Mouse (Mus musculus) T-cell, adult 2 months (primary cell): ENCODE data around the gene Vamp8.

Experiments
- DNase-seq: peaks from one replicate; pipeline ENCODE4 v3.0.0; 2022; ENCODE audit warnings: low spot score

The Vamp8 gene

DNA sequence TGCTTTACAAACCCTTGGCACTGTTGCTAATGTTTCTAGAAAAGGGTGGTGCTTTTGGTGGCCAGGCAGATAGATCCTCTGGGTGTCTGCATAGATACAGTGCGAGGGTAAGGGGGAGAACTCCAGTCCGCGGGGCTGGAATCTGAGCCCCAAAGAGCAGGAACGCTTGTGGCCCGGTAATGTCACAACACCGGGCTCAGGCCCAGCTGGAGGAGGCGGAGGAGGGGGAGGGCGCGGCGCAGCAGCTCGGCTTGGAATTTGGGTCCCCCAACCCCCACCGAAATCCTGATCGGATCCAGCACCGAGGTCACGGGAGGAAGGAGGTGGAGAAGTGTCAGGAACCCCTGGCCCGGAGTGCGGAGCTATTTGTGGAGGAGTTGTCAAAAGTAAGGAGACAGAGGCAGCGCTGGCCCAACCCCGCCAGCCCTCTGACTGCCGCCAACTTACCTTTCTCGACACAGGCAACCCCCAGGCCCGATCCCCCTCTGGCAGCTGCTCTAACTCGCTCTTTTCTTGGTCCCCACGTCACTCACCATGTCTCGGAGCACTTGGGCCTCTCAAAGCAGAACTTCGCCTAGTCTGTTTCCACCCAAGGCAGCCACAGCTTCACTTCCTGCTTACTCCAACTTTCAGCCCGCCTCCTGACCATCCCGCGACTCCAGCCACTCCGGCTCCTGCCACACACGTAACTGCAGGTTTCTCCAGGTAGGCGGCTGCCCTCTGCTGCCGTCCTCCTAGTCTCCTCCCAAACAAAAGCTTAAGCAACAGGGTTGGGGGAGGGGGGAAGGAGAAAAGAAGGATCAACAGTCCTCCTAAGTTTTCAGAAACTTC, at the start of gene Vamp8:
Vamp8 (minus strand) TSS at position 763 of the 831 bp plus-strand sequence.
- peak; percentile 64 for DNase-seq

DNA sequence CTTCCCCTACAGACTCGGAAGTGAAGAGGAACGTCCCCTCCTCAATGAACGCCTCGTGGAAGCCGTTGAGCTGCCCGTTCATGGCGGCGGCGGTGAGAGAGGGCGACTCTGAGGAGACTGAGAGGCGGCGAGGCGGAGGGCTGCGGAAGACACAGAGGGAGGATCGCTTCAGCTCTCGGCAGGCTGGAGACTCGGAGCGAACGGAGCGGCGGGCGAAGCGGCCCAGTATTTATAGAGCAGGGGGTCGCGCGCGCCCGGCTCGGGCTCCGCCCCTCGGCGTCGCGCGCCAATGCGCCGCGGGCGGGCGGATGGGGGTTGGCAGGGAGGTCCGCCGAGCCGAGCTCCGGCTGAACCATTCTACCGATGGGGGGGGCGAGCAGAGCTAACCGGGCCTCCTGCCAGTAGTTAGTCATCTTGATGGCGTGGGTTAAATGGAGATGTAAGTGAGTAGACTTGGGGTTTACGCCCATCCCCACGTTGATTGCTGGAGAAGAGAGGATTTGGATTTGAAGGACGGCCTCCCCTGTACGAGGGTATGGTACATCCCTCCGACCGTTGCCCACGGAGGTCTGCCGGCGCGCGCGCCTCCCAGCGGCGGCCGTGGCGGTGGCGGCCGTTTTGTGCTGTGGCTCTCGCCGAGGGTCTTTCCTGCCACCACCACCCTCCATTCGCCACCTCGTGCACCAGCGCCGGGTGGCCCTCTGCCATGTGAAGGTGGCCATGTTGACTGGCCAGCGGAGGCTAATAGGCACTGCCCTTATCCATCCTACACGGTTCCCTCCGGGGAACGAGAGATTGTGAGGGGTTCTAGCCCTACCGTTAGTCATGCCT, 49.1 kb upstream of the Vamp8 start, which contains the start of gene Mat2a:
Mat2a (minus strand) TSS at position 204 of the 831 bp plus-strand sequence.
- peak; percentile 94 for DNase-seq

DNA sequence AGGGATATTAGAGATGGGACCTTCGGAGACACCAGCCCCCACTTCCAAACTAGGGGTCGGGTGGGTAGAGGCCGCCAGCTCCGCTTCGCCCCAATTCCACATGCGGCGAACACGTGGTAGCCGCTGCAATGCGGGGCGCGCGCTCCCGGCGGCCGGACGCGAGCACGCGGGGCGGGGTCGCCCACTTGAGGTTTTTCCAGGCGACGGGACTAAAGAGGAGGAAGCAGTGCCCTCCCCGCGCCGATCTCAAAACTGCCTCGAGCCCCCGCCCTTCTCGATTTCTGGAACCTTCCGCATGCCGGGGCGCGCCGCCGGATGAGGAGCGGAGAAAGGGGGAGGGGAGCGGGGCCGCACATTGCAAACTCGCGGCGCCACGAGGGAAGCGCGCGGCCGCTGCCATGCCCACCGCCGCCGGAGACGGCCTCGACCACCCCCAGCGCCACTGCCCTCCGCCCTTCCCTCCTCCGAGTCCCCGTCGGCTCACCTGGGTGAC, 48.4 kb upstream of the Vamp8 start:
- DNase-seq: peak; percentile 84

DNA sequence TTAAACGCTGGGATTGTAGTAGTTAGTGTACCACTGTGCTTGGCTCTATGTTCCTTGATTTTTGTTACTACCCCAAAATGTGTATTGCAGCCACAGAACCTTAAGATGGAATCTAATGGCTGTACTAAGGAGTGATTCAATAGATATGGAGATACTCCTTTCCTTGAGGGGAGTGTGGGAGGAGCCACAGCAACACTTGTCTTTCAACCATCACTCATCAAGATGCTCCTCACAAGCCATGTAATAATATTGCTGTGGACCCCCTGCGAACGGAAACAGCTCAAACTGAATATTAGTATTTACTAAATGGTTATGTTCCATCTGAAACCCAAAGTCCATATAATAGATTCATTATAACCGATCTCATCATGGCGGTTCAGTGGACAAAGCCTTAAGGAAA, 47.7 kb upstream of the Vamp8 start:
- DNase-seq: no peak

DNA sequence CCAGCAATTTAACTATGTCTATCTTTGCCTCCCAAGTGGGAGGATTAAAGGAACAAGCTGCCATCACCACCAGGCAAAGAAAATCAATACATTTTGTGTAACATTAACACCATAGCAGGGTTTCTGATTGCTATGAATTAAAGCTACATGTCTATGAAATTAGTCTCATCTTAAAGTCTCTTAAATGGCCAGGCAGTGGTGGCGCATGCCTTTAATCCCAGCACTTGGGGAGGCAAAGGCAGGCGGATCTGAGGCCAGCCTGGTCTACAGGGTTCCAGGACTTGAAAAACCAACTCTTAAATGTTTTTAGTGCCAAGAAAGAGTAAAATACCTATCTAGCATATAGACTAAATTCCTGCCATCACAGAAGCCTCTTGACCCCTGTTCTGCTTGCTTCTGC, 41.6 kb upstream of the Vamp8 start:
- DNase-seq: no peak

DNA sequence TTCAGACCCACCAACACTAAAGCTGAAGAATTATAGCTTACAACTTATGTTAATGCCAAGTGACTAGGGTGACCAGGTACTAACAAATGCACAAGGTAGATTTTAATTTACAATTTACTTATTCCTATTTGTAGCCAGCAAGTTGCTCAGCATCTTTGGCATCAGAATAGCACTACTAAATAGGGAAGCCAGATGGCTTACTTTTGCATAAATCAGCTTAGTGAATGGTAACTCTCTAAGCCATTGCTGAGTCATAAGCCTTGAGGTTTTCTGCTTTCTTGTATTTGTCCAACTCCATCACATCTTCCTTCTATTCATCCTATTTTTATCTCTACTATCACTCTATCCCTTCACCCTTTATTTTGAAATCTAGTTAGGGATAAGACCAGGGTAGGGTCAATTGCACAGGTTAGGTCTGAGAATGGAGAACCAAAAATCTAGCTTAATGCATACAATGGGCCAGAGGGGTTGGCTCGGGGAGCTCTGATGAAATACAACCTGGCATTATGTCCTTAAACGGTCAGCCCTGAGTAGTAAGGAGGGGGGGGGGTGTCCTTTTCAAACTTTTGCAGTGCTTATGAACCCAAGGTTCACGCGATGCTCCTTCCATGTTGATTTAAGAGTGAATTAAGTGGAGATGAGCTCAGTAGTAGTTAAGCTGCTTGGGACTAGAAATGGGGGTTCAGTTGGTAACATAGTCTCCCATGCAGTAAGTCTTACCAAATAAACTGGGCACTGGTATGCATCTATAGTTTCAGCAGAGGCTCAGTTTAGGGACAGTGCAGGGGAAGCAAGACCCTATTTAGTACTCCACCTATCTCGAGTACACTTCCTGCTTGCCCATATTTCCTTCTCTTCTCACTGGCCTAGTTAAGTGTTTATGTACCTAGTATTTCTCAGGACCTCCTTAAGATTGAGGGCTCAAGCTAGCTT, 40.8 kb upstream of the Vamp8 start:
- DNase-seq: no peak

DNA sequence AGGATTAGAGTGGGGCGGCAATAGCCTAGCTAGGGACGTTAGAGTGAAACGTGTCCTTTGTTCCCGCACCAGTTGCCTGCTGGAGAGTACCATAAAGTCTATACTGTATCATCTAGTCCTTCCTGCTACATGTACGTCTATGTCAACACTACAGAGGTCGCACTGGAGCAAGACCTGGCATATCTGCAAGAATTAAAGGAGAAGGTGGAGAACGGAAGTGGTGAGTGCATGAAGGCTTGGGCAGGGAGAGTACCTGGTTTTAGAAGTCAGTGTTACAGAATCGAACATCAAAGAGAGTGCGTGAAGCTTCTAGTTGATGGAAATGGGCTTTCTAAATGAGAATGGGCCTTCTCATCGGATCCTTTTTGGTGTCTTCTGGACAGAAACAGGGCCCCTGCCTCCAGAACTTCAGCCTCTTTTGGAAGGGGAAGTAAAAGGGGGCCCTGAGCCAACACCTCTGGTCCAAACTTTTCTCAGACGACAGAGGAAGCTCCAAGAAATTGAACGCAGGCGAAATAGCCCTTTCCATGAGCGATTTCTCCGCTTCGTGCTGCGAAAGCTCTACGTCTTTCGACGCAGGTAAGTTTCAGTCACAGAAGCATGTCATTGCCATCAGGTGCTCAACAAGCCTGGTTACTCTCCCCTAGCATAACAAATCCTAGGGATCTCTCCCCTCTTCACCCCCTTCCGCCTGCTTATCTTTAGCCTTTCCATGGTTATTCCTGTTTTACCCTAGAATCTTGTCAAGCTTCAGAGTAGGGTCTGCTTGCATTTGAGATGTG, 38.7 kb upstream of the Vamp8 start:
- peak; percentile 36 for DNase-seq

DNA sequence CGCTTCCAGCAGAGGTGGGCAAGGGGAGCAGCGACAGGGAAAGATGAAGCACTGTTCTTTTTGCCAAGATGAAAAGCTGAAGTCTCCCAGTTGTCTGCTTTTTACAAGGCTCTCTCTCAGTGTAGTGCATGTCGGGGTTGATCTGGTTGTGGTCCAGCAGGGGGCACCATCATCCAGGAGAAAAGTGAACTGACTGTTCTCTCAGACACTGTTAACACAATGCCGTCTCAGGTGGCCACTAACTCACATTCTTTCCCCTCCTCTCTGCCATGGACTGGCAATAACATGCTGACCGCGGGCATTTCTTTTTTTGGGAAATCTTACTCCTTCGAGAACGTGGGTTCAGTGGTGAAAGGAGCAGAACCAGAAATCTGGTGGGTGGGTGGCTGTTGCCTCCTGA, 37.5 kb upstream of the Vamp8 start:
- DNase-seq: peak; percentile 75

DNA sequence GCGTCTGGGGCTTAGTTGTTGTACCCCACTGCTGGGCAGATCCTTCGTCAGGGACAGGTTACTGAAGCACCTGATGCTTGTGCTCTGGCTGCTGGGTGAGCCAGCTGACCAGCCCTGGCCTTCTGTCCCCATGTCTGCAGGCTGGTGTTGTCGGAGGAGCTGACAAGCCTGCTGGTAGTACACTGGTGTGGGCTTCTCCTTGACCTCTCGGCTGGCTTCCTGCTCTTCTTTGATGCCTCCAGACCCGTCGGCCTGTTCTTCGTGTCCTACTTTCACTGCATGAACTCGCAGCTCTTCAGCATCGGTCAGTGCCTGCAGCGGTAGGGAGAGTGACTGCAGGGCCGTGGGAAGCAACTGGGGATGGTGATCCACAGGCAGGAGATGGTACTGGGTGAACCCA, 35.1 kb upstream of the Vamp8 start:
- DNase-seq: no peak

DNA sequence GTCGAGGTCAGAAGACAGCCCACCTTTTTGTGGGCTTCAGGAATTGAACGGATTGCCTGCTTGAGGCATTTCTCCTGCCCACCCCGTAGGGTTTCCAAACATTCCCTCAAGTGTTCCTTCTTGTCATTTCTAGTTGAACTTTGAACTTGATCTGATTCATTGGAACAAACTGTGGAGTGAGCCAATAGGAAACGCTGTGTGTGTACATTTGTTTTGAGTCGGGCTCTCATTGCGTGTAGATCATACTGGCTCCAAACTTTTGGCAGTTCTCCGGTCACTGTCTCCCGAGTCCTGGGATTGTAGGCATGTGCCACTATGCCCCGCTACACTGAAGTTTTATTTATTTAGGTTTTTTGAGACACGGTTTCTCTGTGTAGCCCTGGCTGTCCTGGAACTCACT, 30.4 kb upstream of the Vamp8 start:
- no peak for DNase-seq

DNA sequence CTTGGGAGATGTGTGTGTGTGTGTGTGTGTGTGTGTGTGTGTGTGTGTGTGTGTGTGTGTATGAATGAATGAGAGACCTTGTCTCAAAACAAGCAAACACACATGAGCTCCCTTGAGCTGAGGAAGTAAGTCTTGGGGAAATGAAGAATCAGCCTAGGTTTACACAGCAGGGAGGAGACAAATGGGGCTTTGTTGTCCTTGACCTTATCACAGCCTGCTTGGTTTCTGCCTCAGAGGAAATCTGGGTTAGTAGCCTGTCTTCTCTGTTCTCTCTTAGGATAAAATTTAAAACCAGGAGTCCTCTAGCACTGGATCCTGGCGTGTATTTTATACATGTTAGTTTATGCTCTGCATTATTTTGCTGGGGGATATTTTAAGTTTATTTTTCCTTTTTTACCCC, 29.3 kb upstream of the Vamp8 start:
- no peak for DNase-seq

DNA sequence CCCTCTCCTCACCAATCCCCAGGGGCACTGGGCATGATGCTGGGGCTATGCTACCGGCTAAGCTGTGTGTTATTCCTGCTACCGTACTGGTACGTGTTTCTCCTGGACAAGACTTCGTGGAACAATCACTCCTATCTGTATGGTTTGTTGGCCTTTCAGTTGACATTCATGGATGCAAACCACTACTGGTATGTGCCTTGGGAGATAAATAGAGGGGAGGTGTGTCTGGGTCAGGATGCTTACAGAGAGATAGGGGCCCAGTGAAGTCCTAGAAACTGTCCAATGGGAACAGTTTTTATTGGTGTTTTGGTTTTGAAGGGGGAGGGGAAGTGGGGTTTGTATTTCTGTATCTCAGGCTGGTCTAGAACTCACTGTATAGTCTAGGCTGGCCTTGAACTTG, 27.8 kb upstream of the Vamp8 start:
- DNase-seq: no peak

DNA sequence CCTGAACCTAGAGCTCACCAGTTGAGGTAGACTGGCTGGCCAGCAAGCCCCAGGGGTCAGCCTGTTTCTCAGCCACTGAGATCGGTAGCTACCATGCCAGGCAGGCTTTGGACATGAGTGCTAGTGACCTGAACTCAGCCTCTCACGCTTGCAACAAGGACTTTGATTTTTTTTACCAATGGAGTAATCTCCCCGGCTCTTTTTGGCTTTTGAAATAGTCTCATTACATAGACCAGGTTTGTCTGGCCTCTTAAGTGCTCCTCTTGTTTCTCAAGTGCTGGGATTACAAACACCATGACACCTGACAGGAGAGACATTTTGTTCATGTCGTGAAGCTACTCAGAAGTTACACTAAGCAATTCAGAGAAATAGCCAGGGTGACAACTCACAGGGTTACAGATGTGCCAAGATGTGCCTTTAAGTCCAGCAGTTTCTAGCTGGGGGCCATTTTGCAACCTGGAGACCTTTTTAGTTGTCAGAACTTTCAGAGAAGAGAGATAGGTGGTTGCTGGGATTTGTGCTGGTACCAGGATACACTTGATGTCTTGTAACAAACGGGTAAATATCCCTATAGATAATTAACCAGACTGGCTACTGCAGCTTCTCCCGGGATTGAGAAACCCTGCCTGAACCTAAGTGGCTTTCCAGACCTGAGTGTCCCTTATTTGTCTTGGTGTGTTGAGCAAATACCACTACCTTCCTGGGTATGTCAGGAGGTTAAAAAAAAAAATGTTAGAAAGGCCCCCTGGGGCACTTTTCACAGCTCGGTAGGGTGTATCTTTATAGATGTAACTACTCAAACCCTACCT, 25.7 kb upstream of the Vamp8 start:
- DNase-seq: no peak

DNA sequence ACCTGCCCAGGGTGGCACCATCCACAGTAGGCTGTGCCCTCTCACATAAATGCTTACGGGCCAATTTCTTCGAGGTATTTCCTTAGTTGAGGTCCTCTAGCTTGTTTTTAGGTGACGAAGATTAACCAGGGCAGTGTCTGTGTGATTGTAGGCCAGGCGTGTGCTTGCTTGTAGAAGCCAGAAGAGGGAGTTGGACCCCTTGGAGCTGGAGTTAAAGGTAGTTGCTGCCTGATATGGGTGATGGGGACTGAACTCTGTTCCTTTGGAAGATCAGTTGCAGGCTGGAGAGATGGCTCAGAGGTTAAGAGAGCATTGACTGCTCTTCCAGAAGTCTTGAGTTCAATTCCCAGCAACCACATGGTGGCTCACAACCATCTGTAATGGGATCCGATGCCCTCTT, 24.7 kb upstream of the Vamp8 start:
- DNase-seq: no peak

DNA sequence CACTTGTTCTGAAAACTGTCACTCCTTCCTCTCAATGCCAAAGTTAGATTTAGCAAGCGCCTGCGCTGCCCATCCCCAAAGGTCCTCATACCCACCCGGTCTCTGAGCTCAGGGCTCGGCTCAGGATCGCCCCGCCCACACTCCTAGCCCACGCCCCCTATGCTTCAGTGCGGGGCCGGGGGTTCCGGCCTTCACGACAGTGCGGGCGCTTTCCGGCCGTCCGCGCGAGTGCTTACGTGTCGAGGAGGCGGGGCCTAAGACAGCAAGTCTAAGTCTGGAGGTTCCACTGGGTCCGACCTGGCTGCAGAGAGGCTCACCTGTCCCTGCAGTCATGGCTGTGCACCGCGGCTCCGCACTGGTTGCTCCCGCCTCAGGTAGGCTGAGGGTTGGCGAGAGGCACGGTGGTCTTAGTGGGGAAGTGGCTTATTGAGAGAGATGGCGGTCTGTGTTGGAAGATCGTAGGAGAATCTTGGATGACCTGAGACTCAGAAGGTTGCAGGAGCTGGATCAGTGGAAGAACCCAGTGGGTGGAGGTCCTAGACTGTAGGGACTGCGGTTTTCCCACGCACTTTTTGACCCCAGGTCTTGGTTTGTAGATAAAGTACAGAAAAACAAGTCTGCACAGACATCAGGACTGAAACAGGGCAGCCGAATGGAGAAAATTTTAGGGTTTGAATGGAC, 23.7 kb upstream of the Vamp8 start, which contains the start of gene Ggcx:
Ggcx (plus strand) TSS at position 233 of the 681 bp plus-strand sequence.
- DNase-seq: peak; percentile 94

DNA sequence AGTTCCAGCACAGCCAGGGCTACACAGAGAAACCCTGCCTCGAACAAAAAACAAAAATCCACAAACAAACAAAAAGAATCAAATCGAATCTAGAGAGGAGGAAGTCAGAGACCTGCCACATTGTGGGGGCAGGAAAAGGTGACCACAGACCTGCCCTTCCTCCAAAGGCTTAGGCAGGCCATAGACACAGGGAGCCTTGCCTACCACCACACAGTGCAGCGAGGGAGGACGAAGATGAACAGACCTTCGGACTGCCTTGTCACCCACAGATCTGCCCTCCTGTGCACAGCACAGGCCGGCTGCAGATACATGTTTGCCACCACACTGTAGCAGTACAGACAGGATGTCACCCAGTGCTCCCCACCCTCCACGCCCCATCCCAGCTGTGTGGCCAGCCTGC, 20.0 kb upstream of the Vamp8 start:
- DNase-seq: no peak

DNA sequence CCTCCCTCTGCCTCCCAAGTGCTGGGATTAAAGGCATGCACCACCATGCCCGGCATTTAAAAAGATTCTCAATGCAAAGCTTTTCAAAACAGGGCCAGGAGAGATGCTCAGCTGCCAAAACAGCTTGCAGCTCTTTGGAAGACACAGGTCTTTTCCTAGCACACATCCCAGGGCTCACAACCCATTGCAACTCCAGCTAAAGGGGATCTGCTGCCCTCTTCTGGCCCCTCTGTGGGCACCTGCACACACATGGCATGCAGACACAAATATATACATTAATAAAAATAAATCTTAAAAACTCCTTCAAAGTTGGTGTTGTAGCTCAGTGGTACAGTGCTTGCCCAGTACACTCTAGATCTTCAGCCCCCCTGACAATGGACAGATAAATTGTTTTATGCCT, 19.5 kb upstream of the Vamp8 start:
- DNase-seq: no peak

DNA sequence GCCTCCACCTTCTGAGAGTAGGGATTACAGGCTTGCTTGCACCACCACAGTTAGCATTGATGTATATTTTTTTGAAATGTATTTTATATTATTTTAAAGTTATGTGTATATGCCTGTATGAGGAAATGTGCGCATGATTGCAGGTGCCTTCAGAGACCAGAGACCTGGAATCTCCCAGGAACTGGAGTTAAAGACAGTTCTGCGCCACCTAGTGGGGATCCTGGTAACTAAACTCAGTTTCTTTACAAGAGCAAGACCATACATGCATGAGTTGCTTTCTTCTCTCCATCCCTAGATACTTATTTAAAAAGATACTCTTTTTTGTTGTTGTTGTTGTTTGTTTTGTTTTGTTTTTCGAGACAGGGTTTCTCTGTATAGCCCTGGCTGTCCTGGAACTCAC, 19.1 kb upstream of the Vamp8 start:
- peak; percentile 48 for DNase-seq

DNA sequence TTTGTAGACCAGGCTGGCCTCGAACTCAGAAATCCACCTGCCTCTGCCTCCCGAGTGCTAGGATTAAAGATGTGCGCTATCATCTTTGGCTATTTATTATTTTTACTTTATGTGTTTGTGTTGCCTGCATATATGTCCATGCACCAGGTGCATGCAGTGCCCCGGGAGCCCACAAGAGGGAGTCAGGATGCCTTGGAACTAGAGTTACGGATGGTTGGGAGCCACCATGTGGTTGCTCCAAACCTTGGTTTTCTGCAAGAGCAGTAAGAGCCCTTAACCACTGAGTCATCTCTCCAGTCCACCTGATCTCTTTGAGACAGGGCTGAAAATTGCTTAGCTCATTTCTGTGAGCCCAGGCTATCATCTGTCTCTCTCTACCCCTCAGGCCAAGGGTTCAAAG, 16.6 kb upstream of the Vamp8 start:
- peak; percentile 79 for DNase-seq

DNA sequence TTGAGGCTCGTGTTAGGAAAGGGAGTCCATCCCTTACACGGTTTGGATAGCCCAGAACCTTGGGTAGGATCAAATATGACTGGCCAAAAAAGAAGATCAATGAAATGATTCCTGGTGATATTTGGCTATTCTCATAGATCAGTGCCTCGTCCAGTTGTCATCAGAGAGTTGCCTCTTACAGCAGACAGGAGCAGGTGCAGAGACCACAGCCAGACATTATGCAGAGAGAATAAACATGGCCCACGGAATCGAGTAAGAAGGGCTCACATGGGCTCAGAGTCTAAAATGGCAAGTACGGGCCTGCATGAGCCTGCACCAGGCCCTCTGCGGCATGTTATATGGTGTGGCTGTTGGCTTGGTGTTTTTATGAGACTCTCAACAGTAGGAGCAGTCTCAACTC, 14.9 kb upstream of the Vamp8 start:
- DNase-seq: no peak
